Mouse (Mus musculus) regulatory T cell (primary cell): ENCODE measurements at regions not wholly inside any gene's neighbourhood (a gene's known extent, or its start where the extent isn't known, plus 50 kb on each side); places are given as distances from the start of the nearest gene placed in this dataset.
"Not testable (repeated sequence)": the region's sequence is repeated elsewhere in the genome, so short reads cannot be mapped to it uniquely, and the experiment has no call there.

ENCODE experiments used
- in situ Hi-C: fragments of 300-600 bp; cut with MboI, MseI; formaldehyde crosslinking; loops from one replicate; pipeline ENCODE4 v1.15.1; 2025; ENCODE audit warnings: high pct_unique_total_duplicates

DNA sequence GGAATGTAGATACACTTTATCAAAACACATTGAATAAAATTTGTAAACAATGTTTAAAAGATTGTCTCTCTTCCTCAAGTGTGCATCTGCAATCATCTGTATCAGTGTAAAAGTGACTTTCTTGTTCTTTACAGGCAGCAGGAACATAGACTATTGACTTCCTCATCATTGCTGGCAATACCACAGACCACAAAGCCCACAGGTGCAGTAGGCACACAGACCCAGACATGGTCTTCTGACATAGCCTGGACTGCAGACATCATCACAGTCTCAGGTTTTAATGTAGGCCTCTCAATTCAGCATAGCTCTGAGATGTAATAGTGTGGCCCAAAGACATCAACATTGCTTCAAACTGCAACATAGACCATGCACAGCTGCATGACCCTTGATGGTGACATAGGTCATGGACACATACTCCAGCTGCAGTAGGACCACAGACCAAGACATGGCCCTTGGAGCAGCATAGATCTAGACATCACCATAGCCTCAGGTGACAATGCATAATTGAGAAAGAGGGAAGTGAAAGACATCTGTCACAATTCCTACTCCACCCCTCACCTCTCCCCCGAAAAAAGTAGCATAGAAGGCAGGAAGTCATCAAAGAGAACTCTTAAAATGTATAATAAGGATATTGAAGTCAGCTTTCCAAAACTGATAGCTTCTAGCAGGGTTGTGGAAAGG, 74.1 kb upstream of the Speer2 start:
- in situ Hi-C loops = no loop called here

GRCm38 (mm10) chr16:69943635-69944034, 80.1 kb upstream of the Speer2 start:
- in situ Hi-C loops = no loop called here

DNA sequence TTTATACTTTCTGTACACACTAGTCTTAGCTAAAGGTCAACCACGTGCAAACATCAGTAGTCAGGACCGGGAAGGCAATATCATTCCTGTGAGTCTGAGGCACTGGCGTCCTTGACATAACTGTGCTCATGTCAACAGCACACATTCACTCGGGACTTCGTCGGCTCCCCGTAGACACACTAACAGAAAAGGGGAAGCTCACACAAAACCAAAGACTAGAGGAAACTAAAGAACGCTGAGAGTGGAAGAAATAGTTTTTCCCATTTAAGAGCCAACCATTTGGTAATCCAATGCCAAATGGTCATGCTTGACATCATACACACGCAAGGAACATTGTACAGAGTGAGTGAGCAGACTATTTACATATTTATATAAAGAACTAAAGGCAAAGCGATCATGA, 85.2 kb upstream of the Speer2 start:
- in situ Hi-C loops = no loop called here

GRCm38 (mm10) chr16:69949339-69949738, 85.8 kb upstream of the Speer2 start:
- in situ Hi-C loops = no loop called here

- in situ Hi-C loops = no loop called here
Observed at GRCm38 (mm10) chr16:69951581-69951980, 88.0 kb upstream of the Speer2 start.

GRCm38 (mm10) chr16:69966561-69966960, 103.0 kb upstream of the Speer2 start:
- in situ Hi-C loops = not testable (repeated sequence)

DNA sequence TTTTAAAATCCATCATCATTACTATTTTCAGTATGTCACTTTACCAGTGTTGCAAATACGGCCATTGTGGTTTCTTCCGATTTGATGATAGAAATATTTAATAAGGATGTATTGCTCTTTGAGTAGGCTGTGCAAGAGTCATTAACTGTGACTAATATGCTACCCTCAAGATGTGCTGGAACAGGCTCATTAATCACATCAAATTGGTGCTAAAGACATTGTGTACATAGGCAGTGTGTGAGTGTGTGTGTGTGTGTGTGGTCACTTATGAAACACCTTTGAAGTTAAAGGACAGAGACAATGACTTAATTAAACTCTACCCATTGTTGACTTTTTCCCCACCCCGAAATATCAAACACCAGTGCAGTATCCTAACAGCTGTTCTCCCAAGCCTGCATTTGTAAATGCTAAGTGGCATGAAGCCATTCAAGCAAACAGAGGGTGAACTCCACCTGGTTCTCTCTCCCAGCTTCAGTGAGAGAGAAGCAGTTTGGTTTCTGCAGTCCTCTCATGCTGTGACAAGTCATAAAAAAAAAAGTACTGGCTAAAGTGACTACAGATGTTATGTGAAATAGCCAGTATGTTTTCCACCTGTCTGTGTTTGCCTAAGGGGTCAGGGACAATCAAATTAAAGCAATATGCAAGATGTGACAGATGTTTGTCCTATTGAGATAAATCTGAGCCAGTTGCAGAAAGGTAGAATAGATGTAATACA, 116.4 kb upstream of the Speer2 start:
- in situ Hi-C loops = no loop called here

- in situ Hi-C loops = no loop called here
Observed at GRCm38 (mm10) chr16:69984320-69984719, 120.8 kb upstream of the Speer2 start.

GRCm38 (mm10) chr16:69991907-69992470, 128.4 kb upstream of the Speer2 start:
- in situ Hi-C loops = no loop called here

GRCm38 (mm10) chr16:69992715-69993114, 129.2 kb upstream of the Speer2 start:
- in situ Hi-C loops = no loop called here

DNA sequence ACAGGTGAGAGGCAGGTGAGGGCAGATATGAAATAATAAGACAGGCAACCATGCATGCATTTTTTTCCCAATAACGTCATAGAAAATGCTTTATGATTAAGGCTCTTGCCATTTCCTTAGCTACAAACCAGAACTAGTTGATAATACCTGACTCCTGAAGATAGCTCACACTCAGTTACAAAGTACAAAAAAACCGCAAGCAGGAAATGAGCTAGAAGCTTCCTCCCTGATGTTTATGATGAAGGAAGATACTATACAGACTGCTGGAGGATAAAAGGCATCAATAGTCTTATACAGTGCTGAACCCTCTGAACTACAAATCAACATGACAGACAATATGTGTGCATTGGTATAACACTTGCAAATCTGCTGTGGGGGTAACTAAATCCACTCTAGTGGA, 143.3 kb upstream of the Speer2 start:
- in situ Hi-C loops = no loop called here

- in situ Hi-C loops = no loop called here
Observed at GRCm38 (mm10) chr16:70016980-70017379, 153.4 kb upstream of the Speer2 start.

- in situ Hi-C loops = no loop called here
Observed at GRCm38 (mm10) chr16:70019564-70019963, 156.0 kb upstream of the Speer2 start.

- in situ Hi-C loops = no loop called here
Observed at GRCm38 (mm10) chr16:70021436-70021835, 157.9 kb upstream of the Speer2 start.

DNA sequence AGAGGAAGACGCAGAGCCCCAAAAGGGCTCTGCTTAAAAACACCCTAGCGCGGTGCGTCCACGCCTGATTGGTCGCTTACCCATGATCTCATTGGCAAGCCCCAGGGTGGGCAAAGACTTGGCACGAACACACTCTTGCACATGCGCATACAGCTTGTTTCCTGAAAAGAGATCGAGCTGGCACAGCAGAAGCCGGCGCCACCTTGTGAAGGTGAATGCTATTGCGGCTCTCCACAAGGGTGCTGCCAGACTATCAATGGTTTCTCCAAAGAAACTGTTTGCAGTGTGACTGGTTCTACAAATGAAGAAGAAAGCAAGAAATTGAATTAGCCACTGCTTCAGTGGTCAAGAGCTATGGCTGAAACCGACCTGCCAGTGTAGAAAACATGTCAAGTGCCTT, 165.1 kb upstream of the Speer2 start:
- in situ Hi-C loops = no loop called here

DNA sequence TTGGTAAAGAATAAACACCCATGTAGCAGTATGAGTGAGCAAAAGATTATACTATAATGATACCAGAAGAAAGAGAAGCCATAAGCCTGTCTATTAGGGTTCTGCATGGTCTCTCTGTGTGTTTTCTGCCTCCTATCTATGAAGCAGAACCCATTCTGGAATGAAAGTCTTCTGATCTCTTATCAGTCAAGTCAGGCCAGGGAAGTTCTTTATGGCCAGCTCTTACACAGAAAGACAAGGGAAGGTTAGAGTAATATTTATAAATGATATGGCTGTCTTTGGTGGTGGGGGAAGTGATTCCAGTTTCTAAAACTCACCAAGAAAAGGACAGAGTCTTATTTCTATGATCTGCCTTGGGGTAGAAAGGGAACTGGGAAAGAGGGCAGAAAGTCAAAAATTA, 182.0 kb upstream of the Speer2 start:
- in situ Hi-C loops = no loop called here

DNA sequence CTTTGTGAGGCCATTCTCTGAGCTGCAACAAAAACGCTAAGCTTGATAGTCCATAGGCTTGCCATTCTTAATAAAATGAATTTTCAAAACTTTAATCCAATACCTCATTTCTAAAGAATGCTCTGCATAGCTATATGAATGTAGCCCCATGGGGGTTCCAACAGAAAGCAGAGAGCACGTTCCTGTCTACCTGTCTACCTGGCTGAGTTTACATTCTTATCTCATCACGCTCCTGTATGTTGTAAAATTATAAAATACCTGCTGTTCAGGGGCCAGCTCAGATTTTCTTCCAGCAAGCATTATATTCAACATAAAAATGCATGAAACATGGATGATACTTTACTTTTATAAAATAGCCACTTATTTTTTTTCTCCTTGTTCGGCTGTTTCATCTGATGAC, 182.5 kb upstream of the Speer2 start:
- in situ Hi-C loops = no loop called here

- in situ Hi-C loops = no loop called here
Observed at GRCm38 (mm10) chr16:70049850-70050249, 186.3 kb upstream of the Speer2 start.

GRCm38 (mm10) chr16:70071471-70071870, 207.9 kb upstream of the Speer2 start:
- in situ Hi-C loops = no loop called here

- in situ Hi-C loops = no loop called here
Observed at GRCm38 (mm10) chr16:70073740-70074139, 210.2 kb upstream of the Speer2 start.

DNA sequence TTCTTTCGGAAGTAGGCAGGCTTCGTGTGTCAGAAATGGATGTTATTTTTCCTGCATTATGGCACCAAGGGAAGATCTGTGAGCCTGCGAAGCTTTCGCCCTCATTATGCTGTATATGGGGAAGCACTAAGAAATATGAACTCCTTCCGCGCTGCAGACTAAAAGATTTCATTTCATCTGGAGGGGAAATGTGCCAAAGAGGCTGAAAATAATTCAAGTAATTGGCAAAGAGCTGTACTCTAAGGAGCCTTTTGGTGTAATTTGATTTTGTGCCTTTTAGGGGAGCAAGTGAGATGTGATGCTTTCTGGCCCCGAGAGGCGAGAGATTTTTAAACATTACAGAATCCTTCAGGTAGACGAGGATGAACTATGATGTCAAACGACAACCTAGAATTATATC, 216.0 kb upstream of the Speer2 start:
- in situ Hi-C loops = no loop called here

GRCm38 (mm10) chr16:70091291-70091690, 222.5 kb upstream of the Gbe1 start:
- in situ Hi-C loops = no loop called here

GRCm38 (mm10) chr16:70091963-70092362, 221.8 kb upstream of the Gbe1 start:
- in situ Hi-C loops = no loop called here
